Mouse (Mus musculus) megakaryocyte, adult 5-6 weeks (primary cell): Measurements from ENCODE around the gene Nek6. TPM values are rescaled to one million over a fixed set of nuclear protein-coding genes. Genes with fewer than 3 reads are reported as not detected.

Experiments
- ATAC-seq: 2 replicates; pipeline ENCODE4 v1.8.0; 2016; ENCODE audit warnings: mild to moderate bottlenecking, inconsistent platforms; ENCODE audit not compliant: poor library complexity, severe bottlenecking
- total RNA-seq, 2 experiments: library from RNA; stranded (forward) in 1 of 2; stranded (reverse) in 1 of 2; fragments of 153-499, 151-499 nt in 1 of 2; fragments of 221-1000, 200-1000 nt in 1 of 2; gene quantifications; 2 replicates each; pipeline versions ENCODE4 v1.2.3 to v1.2.4; 2015 to 2017

Nek6 gene
- total RNA-seq, 2 experiments from 2014 or later = 1.9 to 4.1 TPM

DNA sequence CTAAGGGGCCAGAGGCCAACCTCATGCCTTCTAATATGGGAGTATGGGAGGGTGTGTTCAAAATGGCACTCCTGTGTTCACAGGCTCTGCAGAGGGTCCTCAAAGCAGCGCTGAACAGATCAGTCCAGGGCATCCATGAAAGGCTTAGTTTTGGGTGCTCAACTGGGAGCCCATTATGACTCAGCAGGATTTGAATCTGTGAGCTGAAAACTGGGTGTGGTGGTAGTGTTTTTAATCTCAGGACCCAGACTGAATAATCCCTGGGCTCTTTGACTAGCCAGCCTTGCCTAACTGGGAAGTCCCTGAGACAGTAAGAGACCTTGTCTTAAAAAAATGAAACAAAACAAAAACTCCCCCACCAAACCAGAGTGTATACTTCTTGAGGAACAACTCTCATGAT is 4.3 kb upstream of the Nek6 start:
- no peak for ATAC-seq

DNA sequence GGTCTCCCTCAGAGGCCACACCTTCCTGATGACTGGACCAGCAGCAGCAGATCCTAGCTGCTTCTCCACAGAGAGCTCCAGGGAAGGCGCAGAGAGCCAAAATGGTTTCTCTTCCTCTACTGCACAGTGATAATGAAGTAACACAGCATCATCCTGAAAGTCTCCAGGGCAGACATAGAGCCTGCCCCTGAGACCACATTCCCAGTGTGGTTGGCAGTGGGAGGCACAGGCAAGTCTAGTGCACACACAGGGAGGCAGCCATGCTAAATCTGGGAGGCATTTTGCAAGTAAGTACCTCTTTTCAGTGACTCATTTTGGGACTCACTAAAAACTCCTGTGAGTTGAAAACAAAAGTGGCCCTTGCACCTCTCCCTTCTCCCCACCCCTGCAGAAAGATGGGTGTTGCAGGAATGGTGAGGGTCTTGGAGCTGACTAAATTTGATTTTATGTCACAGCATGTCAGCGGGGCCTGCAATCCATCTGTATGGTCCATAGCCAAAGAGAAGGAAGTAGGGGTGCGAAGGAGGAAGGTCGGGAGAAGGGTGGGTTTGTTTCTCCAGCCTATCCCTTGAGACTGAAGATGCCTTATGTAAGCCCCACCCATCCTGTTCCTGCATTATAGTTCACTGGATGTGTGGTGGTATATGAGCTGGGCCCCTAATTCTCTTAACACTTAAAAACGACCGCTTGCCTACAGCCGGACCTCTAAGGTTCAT is 2.3 kb upstream of the Nek6 start:
- ATAC-seq = peak; percentile 28

DNA sequence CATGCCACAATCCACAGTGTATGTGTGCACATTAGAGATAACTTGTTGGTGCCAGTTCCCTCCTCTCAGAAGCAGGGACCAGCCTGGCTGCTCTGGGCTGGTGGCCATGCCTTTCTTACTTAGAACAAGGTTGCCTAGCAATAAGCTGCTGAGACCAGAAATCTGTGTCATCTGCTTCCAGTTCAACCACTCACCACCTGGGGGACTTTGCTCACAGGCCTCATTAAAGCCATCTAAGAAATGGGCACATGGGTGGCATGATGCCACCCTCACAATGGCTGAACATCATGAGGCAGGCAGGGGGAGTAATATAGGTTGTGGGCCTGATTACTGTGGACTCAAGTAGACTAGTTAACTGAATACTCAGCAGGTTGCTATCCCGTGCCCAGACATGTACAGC is 1.3 kb upstream of the Nek6 start:
- ATAC-seq = no peak

DNA sequence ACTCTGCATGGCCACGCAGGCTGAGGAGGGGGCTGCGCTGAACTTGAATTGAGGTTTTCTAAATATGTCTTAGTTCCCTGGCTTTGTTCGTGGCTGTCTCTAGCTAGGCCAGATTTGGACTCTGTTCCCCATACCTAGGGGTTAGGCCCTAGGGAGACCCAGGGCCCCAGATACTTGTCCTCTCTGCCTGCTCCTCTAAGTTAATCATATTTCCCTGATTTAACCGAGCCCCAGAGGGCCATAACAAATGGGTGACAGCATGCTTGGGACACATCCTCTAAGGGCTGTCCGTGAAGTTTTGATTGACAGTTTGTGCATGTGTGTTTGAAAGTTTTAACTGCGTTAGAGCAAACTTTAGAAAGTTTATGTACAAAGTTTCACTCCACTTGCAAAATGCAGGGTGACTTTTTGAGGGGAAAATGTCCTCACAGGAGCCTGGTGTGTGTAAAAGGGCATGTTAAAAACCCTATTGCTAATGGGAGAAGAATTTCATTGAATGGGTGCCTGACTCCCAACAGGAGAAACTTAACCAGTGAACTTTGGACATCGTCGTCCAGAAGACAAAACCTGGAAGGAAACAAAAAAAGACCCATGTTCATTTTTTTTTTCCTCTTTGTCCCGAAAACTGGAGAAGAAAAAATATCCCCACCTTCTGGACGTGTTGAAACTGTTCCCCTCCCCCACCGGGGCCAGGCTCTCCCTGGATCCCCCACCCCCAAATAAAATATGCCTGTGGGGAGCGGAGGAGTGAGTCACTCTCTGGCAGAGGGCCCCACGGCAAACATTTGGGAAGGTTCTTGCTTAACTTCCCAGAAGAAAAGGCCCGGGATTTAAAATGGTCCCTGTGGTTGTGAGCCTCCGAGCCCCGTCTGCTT is 1.1 kb downstream of the Nek6 start:
- no peak for ATAC-seq

DNA sequence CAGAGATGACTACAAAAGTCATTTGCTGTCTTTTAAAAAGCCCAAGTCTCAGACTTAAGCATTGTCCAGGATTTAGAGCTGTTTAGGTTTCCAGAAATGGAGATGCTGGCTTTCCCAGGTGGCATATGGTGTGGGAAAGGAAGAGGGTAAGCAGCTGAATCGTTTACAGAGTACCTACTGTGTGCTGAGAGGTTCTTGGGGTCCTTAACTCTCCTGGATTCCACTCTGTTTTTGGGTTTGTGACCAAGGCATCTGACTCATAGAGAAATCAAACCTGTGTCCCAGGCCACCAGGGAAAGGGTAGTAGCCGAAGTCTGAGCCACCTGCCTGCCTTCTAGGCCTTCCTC is 1.7 kb downstream of the Nek6 start:
- no peak for ATAC-seq

DNA sequence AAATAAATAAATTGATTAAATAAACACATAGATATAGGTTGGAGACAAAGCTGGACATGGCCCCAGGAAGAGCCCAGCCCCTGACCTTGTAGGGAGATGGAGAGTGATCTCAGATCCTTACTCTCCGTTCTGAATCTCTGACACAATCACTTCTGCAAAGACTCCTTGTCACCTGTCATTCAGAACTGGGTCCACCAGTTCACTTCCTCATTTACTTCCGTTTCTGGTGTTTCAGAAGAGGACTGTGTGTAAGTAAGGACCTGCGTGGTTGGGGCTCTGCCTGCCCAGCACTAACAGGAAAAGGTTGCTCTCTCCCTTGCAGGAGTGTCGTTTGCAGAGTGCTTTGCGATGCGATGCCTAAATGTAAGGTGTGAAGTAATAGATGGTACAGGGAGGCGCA is 3.0 kb downstream of the Nek6 start:
- peak; percentile 89 for ATAC-seq

DNA sequence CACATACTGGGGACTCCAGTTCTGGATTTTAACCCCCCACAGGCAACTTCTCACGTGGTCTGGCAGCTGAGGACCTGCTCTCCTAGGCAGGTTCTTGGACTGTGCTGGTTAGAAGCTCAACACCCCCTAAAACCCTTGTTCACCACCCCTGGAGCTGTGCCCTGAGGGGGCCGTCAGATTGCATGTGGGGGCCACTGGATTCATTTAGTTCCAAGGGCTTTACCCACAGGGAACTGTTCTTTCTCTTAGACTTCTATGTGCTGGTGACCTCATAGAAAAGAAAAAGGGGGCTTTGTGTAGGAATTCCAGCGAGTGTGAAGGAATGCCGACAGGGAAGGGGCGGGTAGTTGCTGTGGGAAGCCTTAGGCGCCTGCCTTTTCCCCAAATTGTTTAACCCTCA is 4.0 kb downstream of the Nek6 start:
- ATAC-seq = no peak

DNA sequence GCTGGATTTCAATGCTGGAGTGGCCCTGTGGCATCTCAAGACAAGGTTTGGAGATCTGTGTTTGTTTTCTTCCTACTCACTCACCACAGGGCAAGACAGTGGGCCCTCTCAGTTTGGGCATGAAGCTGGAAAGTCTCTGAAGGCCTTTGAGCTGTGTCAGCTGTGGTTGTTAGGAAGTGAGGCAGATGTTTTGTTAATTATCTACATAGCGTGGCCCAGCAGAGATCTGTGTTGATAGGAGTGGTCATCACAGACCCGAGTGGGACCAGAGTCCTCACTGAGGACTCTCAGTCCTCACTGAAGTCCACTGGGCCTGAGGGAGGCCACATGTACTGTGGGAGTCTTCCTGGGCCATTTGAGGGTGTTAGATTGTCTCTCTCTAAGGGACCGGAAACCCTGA is 5.0 kb downstream of the Nek6 start:
- ATAC-seq = no peak

DNA sequence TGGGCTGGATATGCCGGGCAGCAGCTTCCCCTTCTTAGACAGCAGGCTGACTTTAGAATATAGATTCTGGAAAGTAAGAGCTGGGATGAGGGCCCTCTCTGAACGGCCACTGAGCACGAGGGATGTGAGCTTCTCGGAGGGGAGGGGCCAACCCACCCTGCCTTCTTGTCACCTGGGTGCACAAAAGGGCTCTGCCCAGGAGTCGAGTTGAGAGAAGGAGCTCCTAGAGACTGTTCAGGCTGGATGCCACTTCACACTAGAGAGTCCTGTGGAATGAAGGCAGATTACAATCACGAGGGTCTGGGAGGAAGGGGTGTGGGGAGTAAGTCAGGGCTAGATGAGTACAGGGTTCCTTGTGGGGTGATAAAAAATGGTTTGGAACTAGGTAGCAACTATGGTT is 5.6 kb downstream of the Nek6 start:
- ATAC-seq = no peak

DNA sequence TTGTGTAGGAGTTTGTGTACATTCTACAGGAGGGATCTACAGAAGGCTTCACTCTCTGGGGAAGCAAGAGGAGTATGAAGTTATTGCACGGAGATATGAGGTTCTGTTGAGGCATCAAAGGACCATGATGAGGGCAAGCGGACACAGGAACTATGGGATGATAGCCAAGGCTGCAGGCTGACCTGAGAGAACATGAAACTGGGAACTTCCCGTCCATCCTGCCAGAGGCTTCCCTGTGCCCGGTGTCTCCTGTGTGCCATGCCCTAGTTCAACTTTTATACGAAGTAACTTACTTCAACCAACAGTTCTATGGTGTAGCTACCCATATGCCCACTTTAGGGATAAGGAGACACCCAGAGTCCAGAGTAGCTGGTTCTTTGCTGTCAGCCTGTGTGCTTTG is 7.3 kb downstream of the Nek6 start:
- ATAC-seq = no peak

DNA sequence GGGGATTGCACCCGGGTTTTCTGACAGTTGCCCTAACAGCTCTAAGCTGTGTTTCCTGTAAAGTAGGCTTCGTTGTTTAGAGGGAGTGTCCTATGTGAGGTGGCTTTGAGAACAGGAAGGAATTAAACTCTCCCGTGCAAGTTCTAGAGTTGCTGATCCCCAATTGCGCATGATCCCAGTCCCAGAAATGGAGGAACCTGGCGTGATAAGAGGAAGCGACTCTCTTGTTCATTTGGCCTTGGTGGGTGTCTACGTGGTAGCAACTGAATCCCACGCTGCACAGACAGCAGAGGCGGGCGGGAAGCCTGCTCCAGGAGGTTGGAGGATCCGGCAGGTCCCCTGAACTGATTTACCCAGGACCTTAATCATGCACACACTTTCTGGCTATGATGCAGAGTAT is 8.5 kb downstream of the Nek6 start:
- ATAC-seq = peak; percentile 78

DNA sequence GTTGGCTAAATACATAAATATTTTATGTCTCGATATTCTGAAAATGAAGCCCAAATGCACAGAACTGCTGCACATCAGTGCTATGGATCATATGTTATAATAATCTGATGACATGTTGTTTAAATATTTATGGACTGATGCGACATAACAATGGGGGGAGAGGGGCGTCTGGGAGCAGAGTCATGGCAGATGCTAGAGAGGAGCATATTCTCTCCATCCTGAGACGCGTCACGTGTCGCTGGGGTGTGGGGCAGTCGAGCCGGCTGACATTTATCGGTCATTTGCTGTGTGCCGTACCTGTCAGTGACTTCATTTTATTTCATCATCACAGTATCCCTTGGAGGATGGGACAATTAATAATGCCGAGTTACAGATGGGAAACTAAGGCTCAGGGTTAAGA is 10.2 kb downstream of the Nek6 start:
- ATAC-seq = no peak

DNA sequence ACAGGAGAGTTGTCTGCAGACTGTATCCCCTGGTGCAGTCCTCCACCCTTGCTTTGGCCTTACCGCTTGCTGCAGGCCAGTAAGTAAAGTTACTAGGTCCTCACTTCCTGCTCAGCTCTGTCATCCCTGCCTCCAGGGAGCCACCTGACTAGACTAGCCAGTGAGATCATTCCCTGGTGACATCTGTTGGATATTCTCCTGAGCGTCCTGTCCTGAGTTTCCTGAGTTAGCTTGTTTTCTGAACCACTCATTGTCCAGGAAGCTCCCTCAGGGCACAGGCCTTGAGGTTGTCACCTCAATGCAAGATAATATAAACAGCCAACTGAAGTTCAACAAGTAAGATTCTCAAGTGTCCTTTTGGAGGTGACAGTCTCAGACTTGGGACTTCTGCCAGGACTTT is 10.9 kb downstream of the Nek6 start:
- no peak for ATAC-seq

DNA sequence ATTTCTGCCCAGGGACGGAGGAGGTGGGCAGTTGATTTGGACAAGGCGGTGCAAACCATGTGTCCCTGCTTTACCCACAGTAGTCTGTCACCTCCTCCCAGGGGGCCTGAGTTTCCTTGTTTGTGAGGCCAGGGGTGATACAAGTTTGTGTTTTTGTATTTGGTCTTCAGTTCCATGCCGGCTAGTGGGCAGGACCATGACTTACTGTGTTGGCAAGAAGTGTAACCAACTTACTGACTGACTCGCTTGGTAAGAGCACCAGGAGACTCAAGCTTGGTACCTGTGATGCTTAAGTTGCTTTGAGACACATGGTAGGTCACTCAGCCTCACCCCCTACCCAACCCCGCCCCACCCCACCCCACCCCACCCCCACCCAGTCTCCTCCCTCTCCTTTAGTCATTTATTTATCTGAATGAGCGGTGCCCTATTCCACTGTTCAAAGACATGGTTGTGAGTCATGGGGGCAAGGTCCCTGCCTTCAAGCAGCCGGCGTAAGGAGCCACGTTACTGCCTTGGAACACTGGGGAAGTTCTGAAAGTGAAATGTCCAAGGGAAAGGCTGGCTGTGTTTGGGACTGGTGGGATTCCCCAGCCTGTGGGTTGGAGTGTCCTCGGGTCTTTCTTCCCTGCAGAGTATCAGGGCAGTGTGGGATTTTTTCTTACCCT is 12.5 kb downstream of the Nek6 start:
- ATAC-seq = no peak

DNA sequence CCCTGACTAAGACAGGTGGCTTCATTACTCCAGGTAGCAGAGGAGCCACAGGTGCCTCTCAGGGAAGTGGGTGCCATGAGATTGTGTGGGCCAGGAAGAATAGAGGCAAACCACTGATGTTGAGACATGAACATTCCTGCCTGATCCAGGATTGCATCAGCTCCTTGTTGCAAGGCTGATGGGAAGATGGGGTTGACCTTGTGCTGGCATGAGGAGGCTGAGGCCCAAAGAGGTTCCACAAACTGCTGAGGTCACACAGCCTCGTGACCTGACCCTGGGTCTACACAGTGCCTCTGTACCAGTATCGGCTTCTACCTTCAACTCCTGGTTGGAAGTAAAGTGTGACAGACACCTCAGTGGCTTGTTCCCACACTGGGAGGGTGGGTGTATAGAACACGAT is 13.6 kb downstream of the Nek6 start:
- ATAC-seq = no peak

DNA sequence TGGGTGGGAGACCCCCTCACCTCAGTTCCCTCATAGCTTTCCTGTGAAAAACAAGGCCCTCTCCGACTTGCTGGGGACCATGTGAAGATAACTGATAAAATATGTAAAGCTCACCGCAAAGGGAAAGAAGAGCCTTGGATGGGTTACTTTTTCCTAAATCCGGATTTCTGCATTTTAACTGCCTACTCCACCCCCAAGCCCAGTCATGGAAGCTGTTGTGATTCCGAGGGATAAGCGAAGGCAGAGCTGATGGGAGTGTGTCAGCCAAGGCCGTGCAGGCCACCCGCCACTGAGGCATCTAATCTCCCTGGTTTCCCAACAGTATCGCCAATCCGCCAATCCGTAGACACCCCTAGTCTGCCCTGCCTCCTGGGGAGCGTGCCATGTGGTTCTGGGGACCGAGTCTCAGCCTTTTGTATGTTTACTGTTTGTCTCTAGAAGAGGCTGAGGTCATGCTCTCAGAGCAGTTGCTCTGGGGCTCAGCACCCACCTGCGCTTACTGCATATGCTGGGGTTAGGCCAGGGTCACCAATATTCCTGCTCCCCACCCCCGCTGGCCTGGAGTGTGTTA is 18.2 kb downstream of the Nek6 start:
- ATAC-seq = no peak

DNA sequence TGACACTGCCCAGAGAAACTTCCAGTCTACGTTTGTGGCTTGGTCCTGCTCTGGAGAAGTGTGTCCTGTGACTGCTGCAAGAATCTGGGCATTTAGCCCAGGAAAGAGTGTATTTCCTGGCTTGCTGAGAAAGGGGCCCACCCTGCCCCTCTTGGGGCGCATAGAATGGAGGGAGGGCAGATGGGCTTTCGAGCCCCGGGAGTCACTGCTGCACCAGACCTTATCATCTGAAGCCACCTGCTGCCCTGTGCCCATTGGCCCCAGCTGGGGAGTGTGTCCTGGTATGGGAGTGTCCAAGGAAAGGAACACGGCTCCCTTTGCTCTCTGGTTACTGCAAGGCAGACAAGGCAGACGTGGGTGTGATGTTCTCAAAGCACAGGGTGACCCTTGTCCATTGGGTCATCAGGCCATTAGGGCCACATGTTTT is 19.5 kb downstream of the Nek6 start:
- ATAC-seq = no peak

DNA sequence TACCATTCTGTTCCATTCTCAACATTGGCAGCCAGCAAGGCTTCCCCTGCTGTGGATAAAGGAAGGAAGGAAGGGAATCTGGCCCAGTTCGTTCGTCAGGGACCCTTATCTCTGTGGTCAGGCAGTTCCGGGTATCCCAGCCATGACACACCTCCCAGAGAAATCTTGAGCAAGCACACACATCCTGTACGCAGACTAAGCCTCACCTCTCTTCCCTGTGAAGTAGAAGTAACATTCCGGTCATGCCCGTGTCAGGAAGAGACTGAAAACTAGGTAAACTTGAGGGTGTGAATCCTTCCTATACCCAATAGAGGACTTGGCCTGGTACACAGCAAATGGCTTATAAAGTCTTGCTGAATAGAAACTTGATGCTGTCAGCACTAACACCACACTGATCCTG is 21.9 kb downstream of the Nek6 start:
- ATAC-seq = peak; percentile 45

DNA sequence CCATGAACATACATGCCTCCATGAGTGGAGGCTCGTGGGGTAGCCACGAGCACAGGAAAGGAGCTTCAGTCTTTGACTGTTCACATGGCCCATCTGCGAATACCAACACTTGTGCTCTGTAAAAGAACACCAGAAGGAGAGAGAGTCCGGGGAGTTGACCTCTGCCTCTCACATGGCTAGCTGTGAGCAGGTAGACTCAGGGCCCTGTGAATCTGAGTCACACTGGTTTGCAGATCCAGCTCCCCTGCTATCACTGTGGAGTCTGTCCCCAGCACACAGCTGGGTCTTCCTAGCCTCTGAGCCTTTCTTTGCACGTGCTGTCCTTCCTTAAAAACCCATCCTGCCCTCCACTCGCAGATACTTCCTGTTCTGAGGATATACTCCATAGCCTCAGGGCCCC is 22.3 kb downstream of the Nek6 start:
- ATAC-seq = no peak

DNA sequence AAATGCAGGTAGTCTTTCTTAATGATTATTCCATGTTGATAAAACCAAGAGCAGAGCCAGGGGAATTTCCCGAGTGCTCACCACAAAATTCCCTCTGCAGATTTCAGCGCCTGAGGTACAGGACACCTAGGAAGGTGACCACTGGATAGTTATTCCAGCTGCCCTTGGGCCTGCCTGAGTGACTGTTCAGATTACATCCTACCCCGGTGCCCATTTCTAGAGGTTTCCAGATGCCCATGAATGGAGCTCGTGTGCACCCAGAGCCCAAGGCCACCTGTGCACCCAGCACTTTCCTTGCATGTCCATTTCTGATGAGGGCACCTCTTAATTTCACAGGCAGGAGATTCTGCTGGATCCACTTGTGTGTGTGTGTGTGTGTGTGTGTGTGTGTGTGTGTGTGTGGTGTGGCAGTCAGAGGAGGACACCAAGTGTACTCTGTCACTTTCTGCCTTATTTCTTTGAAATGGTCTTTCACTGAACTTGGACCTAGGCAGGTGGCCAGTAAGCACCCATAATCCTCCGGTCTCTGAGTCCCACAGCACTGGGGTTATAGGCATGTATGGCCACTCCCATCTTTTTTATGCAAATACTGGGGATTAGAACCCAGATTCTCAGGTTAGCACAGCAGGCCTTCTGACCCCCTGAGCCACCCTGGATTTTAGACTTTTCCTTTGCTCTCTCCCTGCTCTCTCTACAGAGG is 22.9 kb downstream of the Nek6 start:
- no peak for ATAC-seq

DNA sequence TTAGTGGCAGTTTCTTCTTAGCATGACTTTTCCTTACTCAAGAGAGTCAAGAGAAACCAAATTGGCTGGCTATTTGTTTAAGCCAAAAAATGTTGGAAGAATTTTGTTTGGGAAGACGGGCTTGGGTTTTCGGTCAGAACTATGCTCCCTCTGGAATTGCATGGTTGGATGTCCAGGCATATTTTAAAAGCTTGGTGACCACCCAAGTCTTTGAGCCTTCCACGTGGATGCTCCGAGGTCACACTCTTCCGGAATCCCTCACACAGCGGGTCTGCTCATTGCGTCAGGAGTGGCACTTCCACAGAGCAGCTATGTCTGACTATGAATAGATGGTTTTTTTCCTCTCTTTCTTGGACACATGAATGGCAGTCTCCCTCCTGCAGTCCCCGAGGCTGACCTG is 23.6 kb downstream of the Nek6 start:
- no peak for ATAC-seq
